8 mouse cellular contexts compared by ENCODE assay signal in genomic region chr9:44398087-44398486, GRCm38 (mm10). TPM values are rescaled to one million over a fixed set of nuclear protein-coding genes. Genes with fewer than 3 reads are reported as not detected.
A peak's percentile ranks its signal among the peaks of the same experiment; 100 is the strongest.
DNase-seq lines count a peak whose midpoint lies in the region; ATAC-seq and TF ChIP-seq lines count a peak whose summit lies in the region.

No protein-coding gene starts in this region.

- peak overlapping the region; percentile 81 for H3K4me2 ChIP-seq in heart, embryonic 16.5 days (ENCODE audit: low read depth, low read length)
- peak overlapping the region; percentile 99 for H3K4me2 ChIP-seq in kidney, postnatal 0 days (ENCODE audit: low read length)
- H3K4me2 ChIP-seq in neural tube, embryonic 14.5 days (ENCODE audit: low read depth, low read length), result peak overlapping the region; percentile 91

- no peaks in the 10 kb centered on the region for H3K9me3 ChIP-seq in heart, embryonic 16.5 days (replicated peaks; ENCODE audit: control insufficient read depth, low read length)
- no peaks in the 10 kb centered on the region for H3K9me3 ChIP-seq in kidney, postnatal 0 days (replicated peaks; ENCODE audit: low read length)
- H3K9me3 ChIP-seq in neural tube, embryonic 14.5 days (ENCODE audit: control insufficient read depth, low read length), result no peaks in the 10 kb centered on the region

- peak overlapping the region; percentile 86 for H3K4me3 ChIP-seq in heart, embryonic 16.5 days (ENCODE audit: low read length)
- peak overlapping the region; percentile 6; the same call in 1 of the 2 replicates for H3K4me3 ChIP-seq in embryonic fibroblast, embryonic 13.5 days (ENCODE audit: insufficient read depth, low read length)
- peak overlapping the region; percentile 69 for H3K4me3 ChIP-seq in kidney, postnatal 0 days (replicated peaks; ENCODE audit: low read depth, low read length)
- peak overlapping the region; percentile 87 for H3K4me3 ChIP-seq in neural tube, embryonic 14.5 days (ENCODE audit: low read depth, low read length)

- TF ChIP-seq CTCF in embryonic fibroblast, embryonic 13.5 days (IDR thresholded peaks at IDR 0.05; ENCODE audit: borderline replicate concordance, insufficient read depth, low read length), result no peak
- no peak for TF ChIP-seq CTCF in kidney, postnatal 0 days (IDR thresholded peaks at IDR 0.05; ENCODE audit: low read depth)

- DNase-seq in heart, postnatal 36 days, result no peak
- DNase-seq in kidney, postnatal 0 days (ENCODE audit: low spot score), result peak; percentile 61
- DNase-seq in c-Kit-positive CD71-positive TER-119-positive erythroid progenitor cells, embryonic 14.5 days (ENCODE audit: low spot score), result no peak
- no peak for DNase-seq in ovary, postnatal 10 days (ENCODE audit: low spot score)
- DNase-seq in layer of hippocampus, postnatal 14 days (ENCODE audit: low spot score in 2 of 2), result no peak

- peaks cover 51% of the 10 kb centered on the region for H3K4me1 ChIP-seq in heart, embryonic 16.5 days (ENCODE audit: control insufficient read depth, insufficient read depth, low read length)
- no peaks in the 10 kb centered on the region for H3K4me1 ChIP-seq in embryonic fibroblast, embryonic 13.5 days (ENCODE audit: control insufficient read depth, insufficient read depth, low read length)
- peaks cover 11% of the 10 kb centered on the region; the same call in 1 of the 2 replicates for H3K4me1 ChIP-seq in kidney, postnatal 0 days (replicated peaks; ENCODE audit: insufficient read depth, low read length)
- H3K4me1 ChIP-seq in neural tube, embryonic 14.5 days (ENCODE audit: control insufficient read depth, insufficient read depth, low read length), result peaks cover 19% of the 10 kb centered on the region

- peak overlapping the region; percentile 93 for H3K9ac ChIP-seq in heart, embryonic 16.5 days (ENCODE audit: low read length)
- H3K9ac ChIP-seq in kidney, postnatal 0 days (ENCODE audit: low read depth, low read length), result peak overlapping the region; percentile 44
- H3K9ac ChIP-seq in neural tube, embryonic 14.5 days (replicated peaks; ENCODE audit: low read depth, low read length), result peak overlapping the region; percentile 76

- H3K27me3 ChIP-seq in heart, embryonic 16.5 days (ENCODE audit: control insufficient read depth, insufficient read depth, low read length), result no peaks in the 10 kb centered on the region
- no peaks in the 10 kb centered on the region for H3K27me3 ChIP-seq in kidney, postnatal 0 days (ENCODE audit: insufficient read depth, low read length)
- H3K27me3 ChIP-seq in neural tube, embryonic 14.5 days (ENCODE audit: control insufficient read depth, insufficient read depth, low read length), result no peaks in the 10 kb centered on the region

- intact Hi-C loops in heart, postnatal 36 days (cut with DNase I), result no loop called here

- peak overlapping the region; percentile 35; the same call in 1 of the 2 replicates for H3K27ac ChIP-seq in heart, embryonic 16.5 days (ENCODE audit: low read length)
- H3K27ac ChIP-seq in embryonic fibroblast, embryonic 13.5 days (ENCODE audit: insufficient read depth, low read length), result no peak overlapping the region
- peak overlapping the region; percentile 91 for H3K27ac ChIP-seq in kidney, postnatal 0 days
- H3K27ac ChIP-seq in neural tube, embryonic 14.5 days (ENCODE audit: low read depth, low read length), result peak overlapping the region; percentile 78

- no peak for TF ChIP-seq POLR2A in embryonic fibroblast, embryonic 13.5 days (IDR thresholded peaks at IDR 0.05; ENCODE audit: low read depth, low read length)

- WGBS in heart, embryonic 16.5 days, result 32% methylated on average over 4 of the region's 4 CpGs
- WGBS in kidney, postnatal 0 days, result 12% methylated on average over 4 of the region's 4 CpGs
- 5% methylated on average over 4 of the region's 4 CpGs for WGBS in neural tube, embryonic 14.5 days

- ATAC-seq in heart, embryonic 16.5 days (replicated peaks; ENCODE audit: extremely low read depth, insufficient read depth, low FRiP score), result no peak
- peak; percentile 37 for ATAC-seq in kidney, postnatal 0 days (replicated peaks; ENCODE audit: low FRiP score, low read depth)
- ATAC-seq in neural tube, embryonic 14.5 days (ENCODE audit: low read depth), result no peak

- H3K36me3 ChIP-seq in heart, embryonic 16.5 days (ENCODE audit: control insufficient read depth, insufficient read depth), result peaks cover 16% of the 10 kb centered on the region
- H3K36me3 ChIP-seq in kidney, postnatal 0 days (ENCODE audit: insufficient read depth, low read length), result peaks cover 33% of the 10 kb centered on the region
- peaks cover 27% of the 10 kb centered on the region for H3K36me3 ChIP-seq in neural tube, embryonic 14.5 days (ENCODE audit: control insufficient read depth, insufficient read depth, low read length)

RNA-seq across cellular contexts. Expression of gene Slc37a4, which starts 1.4 kb away (rescaled TPM):
- polyA plus RNA-seq in heart, embryonic 16.5 days (2015; fragmentation: Nextera tagmentation; extraction: Ambion mirVana), result 37.8 and 42.0 TPM in 2 replicates
- total RNA-seq in heart, postnatal 36 days (2021), result 10 to 100 TPM; 21.5 to 24.0 TPM
- 7.0 and 7.7 TPM in 2 replicates for polyA plus RNA-seq in embryonic fibroblast, embryonic 13.5 days (2011; ENCODE audit: insufficient read length, low read depth, missing spikeins)
- polyA plus RNA-seq in kidney, postnatal 0 days (2015; fragmentation: Nextera tagmentation; extraction: Ambion mirVana), result 88.7 and 101 TPM in 2 replicates
- polyA plus RNA-seq in neural tube, embryonic 14.5 days (2014; fragmentation: Nextera tagmentation; extraction: Ambion mirVana), result 70.9 and 78.8 TPM in 2 replicates
- total RNA-seq in layer of hippocampus, postnatal 14 days (2021), result 10 to 100 TPM; 39.8 to 41.0 TPM

RNA-seq across cellular contexts. Expression of gene Rps25, which starts 8.9 kb away (rescaled TPM):
- polyA plus RNA-seq in heart, embryonic 16.5 days (2015; fragmentation: Nextera tagmentation; extraction: Ambion mirVana), result 862 and 919 TPM in 2 replicates
- total RNA-seq in heart, postnatal 36 days (2021), result 100 to 1,000 TPM; 793 to 858 TPM
- 2,978 and 3,912 TPM in 2 replicates for polyA plus RNA-seq in embryonic fibroblast, embryonic 13.5 days (2011; ENCODE audit: insufficient read length, low read depth, missing spikeins)
- polyA plus RNA-seq in kidney, postnatal 0 days (2015; fragmentation: Nextera tagmentation; extraction: Ambion mirVana), result 2,620 and 2,934 TPM in 2 replicates
- polyA plus RNA-seq in neural tube, embryonic 14.5 days (2014; fragmentation: Nextera tagmentation; extraction: Ambion mirVana), result 1,180 and 1,219 TPM in 2 replicates
- 100 to 1,000 TPM; 593 to 617 TPM for total RNA-seq in layer of hippocampus, postnatal 14 days (2021)

RNA-seq across cellular contexts. Expression of gene Trappc4, which starts 9.3 kb away (rescaled TPM):
- polyA plus RNA-seq in heart, embryonic 16.5 days (2015; fragmentation: Nextera tagmentation; extraction: Ambion mirVana), result 84.4 and 90.3 TPM in 2 replicates
- total RNA-seq in heart, postnatal 36 days (2021), result 10 to 100 TPM; 33.0 to 36.3 TPM
- 104 and 112 TPM in 2 replicates for polyA plus RNA-seq in embryonic fibroblast, embryonic 13.5 days (2011; ENCODE audit: insufficient read length, low read depth, missing spikeins)
- polyA plus RNA-seq in kidney, postnatal 0 days (2015; fragmentation: Nextera tagmentation; extraction: Ambion mirVana), result 130 and 135 TPM in 2 replicates
- 305 and 308 TPM in 2 replicates for polyA plus RNA-seq in neural tube, embryonic 14.5 days (2014; fragmentation: Nextera tagmentation; extraction: Ambion mirVana)
- total RNA-seq in layer of hippocampus, postnatal 14 days (2021), result 10 to 100 TPM; 67.9 to 73.9 TPM

RNA-seq across cellular contexts. Expression of gene Hyou1, which starts 18.8 kb away (rescaled TPM):
- polyA plus RNA-seq in heart, embryonic 16.5 days (2015; fragmentation: Nextera tagmentation; extraction: Ambion mirVana), result 14.6 and 18.0 TPM in 2 replicates
- total RNA-seq in heart, postnatal 36 days (2021), result 10 to 100 TPM; 46.0 to 68.1 TPM
- polyA plus RNA-seq in embryonic fibroblast, embryonic 13.5 days (2011; ENCODE audit: insufficient read length, low read depth, missing spikeins), result 88.7 and 101 TPM in 2 replicates
- polyA plus RNA-seq in kidney, postnatal 0 days (2015; fragmentation: Nextera tagmentation; extraction: Ambion mirVana), result 22.1 and 25.8 TPM in 2 replicates
- 20.7 and 27.0 TPM in 2 replicates for polyA plus RNA-seq in neural tube, embryonic 14.5 days (2014; fragmentation: Nextera tagmentation; extraction: Ambion mirVana)
- total RNA-seq in layer of hippocampus, postnatal 14 days (2021), result 100 to 1,000 TPM in 1 of 2 experiments, 10 to 100 TPM in 1; 97.1 to 116 TPM

RNA-seq across cellular contexts. Expression of gene Ccdc84, which starts 20.3 kb away (rescaled TPM):
- 21.3 and 23.5 TPM in 2 replicates for polyA plus RNA-seq in heart, embryonic 16.5 days (2015; fragmentation: Nextera tagmentation; extraction: Ambion mirVana)
- total RNA-seq in heart, postnatal 36 days (2021), result 1 to 10 TPM; 8.1 to 8.8 TPM
- 10.2 and 13.4 TPM in 2 replicates for polyA plus RNA-seq in embryonic fibroblast, embryonic 13.5 days (2011; ENCODE audit: insufficient read length, low read depth, missing spikeins)
- polyA plus RNA-seq in kidney, postnatal 0 days (2015; fragmentation: Nextera tagmentation; extraction: Ambion mirVana), result 25.5 and 29.2 TPM in 2 replicates
- 31.1 and 34.5 TPM in 2 replicates for polyA plus RNA-seq in neural tube, embryonic 14.5 days (2014; fragmentation: Nextera tagmentation; extraction: Ambion mirVana)
- 10 to 100 TPM; 19.6 to 24.1 TPM for total RNA-seq in layer of hippocampus, postnatal 14 days (2021)

Comparison
In these comparisons a context has a peak if more than half of its experiments do, and no peak if none do; other contexts are left out.
1. H3K4me3 ChIP-seq: peak in every context shown above with its lines; median percentile 87 in neural tube, embryonic 14.5 days; 86 in heart, embryonic 16.5 days; 69 in kidney, postnatal 0 days; 6 in embryonic fibroblast, embryonic 13.5 days.